Mouse (Mus musculus): ENCODE results near the gene Plekhh2. TPM values are rescaled to one million over a fixed set of nuclear protein-coding genes. Genes with fewer than 3 reads are reported as not detected.

The Plekhh2 gene
- polyA plus RNA-seq (2015; fragmentation: Nextera tagmentation; extraction: Ambion mirVana): 1.6 and 2.3 TPM in 2 replicates

GRCm38 (mm10) chr17:84511682-84512515 is at the start of gene Plekhh2:
Gene Plekhh2, plus strand, starts transcription at chr17:84511895.
- ATAC-seq (replicated peaks; ENCODE audit: extremely low read depth, insufficient read depth, low FRiP score): peak; percentile 82
- H3K9me3 ChIP-seq (replicated peaks; ENCODE audit: control insufficient read depth, low read length): no peaks in the 10 kb centered on the region
- peak within 1 kb of the TSS; percentile 80 for H3K9ac ChIP-seq (ENCODE audit: low read length)
- peak within 1 kb of the TSS; percentile 79 for H3K4me3 ChIP-seq (ENCODE audit: low read length)
- H3K4me1 ChIP-seq (ENCODE audit: control insufficient read depth, insufficient read depth, low read length): peaks cover 5% of the 10 kb centered on the region; the same call in 1 of the 2 replicates
- H3K4me2 ChIP-seq (ENCODE audit: low read depth, low read length): peak within 1 kb of the TSS; percentile 98
- under 1% methylated on average over 79 of the region's 79 CpGs for WGBS
- H3K27ac ChIP-seq (ENCODE audit: low read length): peak within 1 kb of the TSS; percentile 54
- no peaks in the 10 kb centered on the region for H3K27me3 ChIP-seq (ENCODE audit: control insufficient read depth, insufficient read depth, low read length)
- H3K36me3 ChIP-seq (ENCODE audit: control insufficient read depth, insufficient read depth): no peaks in the 10 kb centered on the region

- peak within 1 kb of the TSS; percentile 91 for H3K9ac ChIP-seq (ENCODE audit: low read length)
- H3K27me3 ChIP-seq (ENCODE audit: control insufficient read depth, insufficient read depth, low read length): no peaks in the 10 kb centered on the region
- H3K9me3 ChIP-seq (replicated peaks; ENCODE audit: control insufficient read depth, low read length): no peaks in the 10 kb centered on the region
- H3K4me1 ChIP-seq (ENCODE audit: control insufficient read depth, insufficient read depth, low read length): peaks cover 7% of the 10 kb centered on the region
- under 1% methylated on average over 67 of the region's 67 CpGs for WGBS
- peak within 1 kb of the TSS; percentile 78 for H3K27ac ChIP-seq (ENCODE audit: low read length)
- peak within 1 kb of the TSS; percentile 98 for H3K4me2 ChIP-seq (ENCODE audit: low read depth, low read length)
- H3K4me3 ChIP-seq (ENCODE audit: low read length): peak within 1 kb of the TSS; percentile 86
- peaks cover 4% of the 10 kb centered on the region for H3K36me3 ChIP-seq (ENCODE audit: control insufficient read depth, insufficient read depth)
- ATAC-seq (replicated peaks; ENCODE audit: extremely low read depth, insufficient read depth, low FRiP score): peak; percentile 98
These were observed 45.7 kb upstream of the Plekhh2 start, which contains the start of gene Thada for GRCm38 (mm10) chr17:84465753-84466608. Gene Thada, minus strand, starts transcription at chr17:84466205.

- no peak for ATAC-seq (replicated peaks; ENCODE audit: extremely low read depth, insufficient read depth, low FRiP score)
- Histone ChIP-seq H3K36me3 (ENCODE audit: control insufficient read depth, insufficient read depth) (no peaks in the 10 kb centered on the region), H3K4me2 (ENCODE audit: low read depth, low read length) (no peak overlapping the region), H3K27me3 (ENCODE audit: control insufficient read depth, insufficient read depth, low read length) (no peaks in the 10 kb centered on the region), H3K27ac (ENCODE audit: low read length) (no peak overlapping the region), H3K9ac (ENCODE audit: low read length) (no peak overlapping the region), H3K4me3 (ENCODE audit: low read length) (no peak overlapping the region), H3K9me3 (replicated peaks; ENCODE audit: control insufficient read depth, low read length) (no peaks in the 10 kb centered on the region), H3K4me1 (ENCODE audit: control insufficient read depth, insufficient read depth, low read length) (no peaks in the 10 kb centered on the region)
- 52% methylated on average over 4 of the region's 4 CpGs for WGBS
These were observed 37.4 kb upstream of the Plekhh2 start for GRCm38 (mm10) chr17:84474312-84474711.

- Histone ChIP-seq H3K9ac (ENCODE audit: low read length) (no peak overlapping the region), H3K27me3 (ENCODE audit: control insufficient read depth, insufficient read depth, low read length) (no peaks in the 10 kb centered on the region), H3K4me3 (ENCODE audit: low read length) (no peak overlapping the region), H3K9me3 (replicated peaks; ENCODE audit: control insufficient read depth, low read length) (no peaks in the 10 kb centered on the region), H3K27ac (ENCODE audit: low read length) (no peak overlapping the region), H3K4me1 (ENCODE audit: control insufficient read depth, insufficient read depth, low read length) (no peaks in the 10 kb centered on the region), H3K36me3 (ENCODE audit: control insufficient read depth, insufficient read depth) (no peaks in the 10 kb centered on the region), H3K4me2 (ENCODE audit: low read depth, low read length) (no peak overlapping the region)
- WGBS: 85% methylated on average over 5 of the region's 5 CpGs
- no peak for ATAC-seq (replicated peaks; ENCODE audit: extremely low read depth, insufficient read depth, low FRiP score)
These were observed 34.5 kb upstream of the Plekhh2 start for GRCm38 (mm10) chr17:84477176-84477575.

GRCm38 (mm10) chr17:84478276-84478675 is 33.4 kb upstream of the Plekhh2 start:
- no peaks in the 10 kb centered on the region for H3K36me3 ChIP-seq (ENCODE audit: control insufficient read depth, insufficient read depth)
- H3K4me2 ChIP-seq (ENCODE audit: low read depth, low read length): no peak overlapping the region
- no peak overlapping the region for H3K9ac ChIP-seq (ENCODE audit: low read length)
- no peaks in the 10 kb centered on the region for H3K4me1 ChIP-seq (ENCODE audit: control insufficient read depth, insufficient read depth, low read length)
- H3K4me3 ChIP-seq (ENCODE audit: low read length): no peak overlapping the region
- no peak for ATAC-seq (replicated peaks; ENCODE audit: extremely low read depth, insufficient read depth, low FRiP score)
- 78% methylated on average over 4 of the region's 4 CpGs for WGBS
- no peaks in the 10 kb centered on the region for H3K27me3 ChIP-seq (ENCODE audit: control insufficient read depth, insufficient read depth, low read length)
- no peak overlapping the region for H3K27ac ChIP-seq (ENCODE audit: low read length)
- H3K9me3 ChIP-seq (replicated peaks; ENCODE audit: control insufficient read depth, low read length): no peaks in the 10 kb centered on the region

- Histone ChIP-seq H3K9ac (ENCODE audit: low read length) (no peak overlapping the region), H3K27me3 (ENCODE audit: control insufficient read depth, insufficient read depth, low read length) (no peaks in the 10 kb centered on the region), H3K9me3 (replicated peaks; ENCODE audit: control insufficient read depth, low read length) (no peaks in the 10 kb centered on the region), H3K4me3 (ENCODE audit: low read length) (no peak overlapping the region), H3K4me2 (ENCODE audit: low read depth, low read length) (no peak overlapping the region), H3K36me3 (ENCODE audit: control insufficient read depth, insufficient read depth) (no peaks in the 10 kb centered on the region), H3K27ac (ENCODE audit: low read length) (no peak overlapping the region), H3K4me1 (ENCODE audit: control insufficient read depth, insufficient read depth, low read length) (no peaks in the 10 kb centered on the region)
- no peak for ATAC-seq (replicated peaks; ENCODE audit: extremely low read depth, insufficient read depth, low FRiP score)
- 53% methylated on average over 15 of the region's 15 CpGs for WGBS
These were observed 31.0 kb upstream of the Plekhh2 start for GRCm38 (mm10) chr17:84480464-84481355.

- Histone ChIP-seq H3K27ac (ENCODE audit: low read length) (no peak overlapping the region), H3K36me3 (ENCODE audit: control insufficient read depth, insufficient read depth) (no peaks in the 10 kb centered on the region), H3K27me3 (ENCODE audit: control insufficient read depth, insufficient read depth, low read length) (no peaks in the 10 kb centered on the region), H3K4me1 (ENCODE audit: control insufficient read depth, insufficient read depth, low read length) (no peaks in the 10 kb centered on the region), H3K9ac (ENCODE audit: low read length) (no peak overlapping the region), H3K4me3 (ENCODE audit: low read length) (no peak overlapping the region), H3K4me2 (ENCODE audit: low read depth, low read length) (no peak overlapping the region), H3K9me3 (replicated peaks; ENCODE audit: control insufficient read depth, low read length) (no peaks in the 10 kb centered on the region)
- no peak for ATAC-seq (replicated peaks; ENCODE audit: extremely low read depth, insufficient read depth, low FRiP score)
- WGBS: 78% methylated on average over 3 of the region's 3 CpGs
These were observed 28.9 kb upstream of the Plekhh2 start for GRCm38 (mm10) chr17:84482831-84483230.

GRCm38 (mm10) chr17:84483673-84484320 is 27.9 kb upstream of the Plekhh2 start:
- Histone ChIP-seq H3K9ac (ENCODE audit: low read length) (no peak overlapping the region), H3K36me3 (ENCODE audit: control insufficient read depth, insufficient read depth) (no peaks in the 10 kb centered on the region), H3K27me3 (ENCODE audit: control insufficient read depth, insufficient read depth, low read length) (no peaks in the 10 kb centered on the region), H3K9me3 (replicated peaks; ENCODE audit: control insufficient read depth, low read length) (no peaks in the 10 kb centered on the region), H3K4me2 (ENCODE audit: low read depth, low read length) (no peak overlapping the region), H3K4me1 (ENCODE audit: control insufficient read depth, insufficient read depth, low read length) (no peaks in the 10 kb centered on the region), H3K4me3 (ENCODE audit: low read length) (no peak overlapping the region), H3K27ac (ENCODE audit: low read length) (no peak overlapping the region)
- ATAC-seq (replicated peaks; ENCODE audit: extremely low read depth, insufficient read depth, low FRiP score): no peak
- 57% methylated on average over 6 of the region's 6 CpGs for WGBS
